Mouse (Mus musculus) ovary, postnatal 14 days (tissue): ENCODE measurements around the gene Tmem37.
A peak's percentile ranks its signal among the peaks of the same experiment; 100 is the strongest.

Experiments used
- DNase-seq: peaks from one replicate; pipeline ENCODE4 v3.0.0; 2022; ENCODE audit warnings: low spot score

Tmem37 gene

GRCm38 (mm10) chr1:120057674-120058430, 16.0 kb downstream of the Tmem37 start:
- no peak for DNase-seq

- no peak for DNase-seq
Observed at GRCm38 (mm10) chr1:120057044-120057443, 16.8 kb downstream of the Tmem37 start.

DNA sequence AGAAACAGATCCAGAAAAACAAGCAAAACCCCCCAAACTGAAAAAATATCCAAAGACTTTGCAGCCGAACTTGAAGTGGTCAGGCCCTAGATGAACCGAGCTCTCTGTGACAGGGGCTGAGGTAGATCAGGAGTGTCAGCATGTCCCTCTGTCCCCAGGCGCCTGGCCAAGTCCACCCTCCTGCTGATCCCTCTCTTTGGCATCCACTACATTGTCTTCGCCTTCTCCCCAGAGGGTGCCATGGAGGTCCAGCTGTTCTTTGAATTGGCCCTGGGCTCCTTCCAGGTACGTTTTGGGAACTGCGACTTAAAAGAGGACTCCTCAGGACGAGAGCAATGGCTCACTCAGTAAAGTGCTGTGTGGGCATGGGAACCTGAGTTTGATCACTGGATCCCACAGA, 17.6 kb downstream of the Tmem37 start:
- DNase-seq, result no peak

DNA sequence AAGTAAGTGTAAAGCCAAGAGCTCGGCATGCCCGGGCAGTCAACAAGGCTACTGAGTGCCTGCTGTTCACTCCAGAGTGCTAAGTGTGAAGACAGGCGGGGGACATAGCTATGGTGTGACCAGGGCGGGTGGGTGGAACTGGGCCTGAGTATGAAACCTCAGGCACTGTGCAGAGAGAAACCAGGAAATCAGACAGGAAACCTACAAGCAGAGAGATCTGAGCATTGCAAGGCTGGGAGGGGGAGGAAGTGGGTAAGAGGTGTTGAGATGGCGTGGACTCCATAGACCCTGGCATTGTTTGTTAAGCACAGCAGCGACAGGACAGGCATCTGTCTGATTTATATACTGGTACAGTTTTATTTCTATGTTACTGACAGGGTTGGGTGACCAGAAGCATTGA, 18.4 kb downstream of the Tmem37 start:
- DNase-seq, result no peak

- no peak for DNase-seq
Observed at GRCm38 (mm10) chr1:120054997-120055396, 18.9 kb downstream of the Tmem37 start.

DNA sequence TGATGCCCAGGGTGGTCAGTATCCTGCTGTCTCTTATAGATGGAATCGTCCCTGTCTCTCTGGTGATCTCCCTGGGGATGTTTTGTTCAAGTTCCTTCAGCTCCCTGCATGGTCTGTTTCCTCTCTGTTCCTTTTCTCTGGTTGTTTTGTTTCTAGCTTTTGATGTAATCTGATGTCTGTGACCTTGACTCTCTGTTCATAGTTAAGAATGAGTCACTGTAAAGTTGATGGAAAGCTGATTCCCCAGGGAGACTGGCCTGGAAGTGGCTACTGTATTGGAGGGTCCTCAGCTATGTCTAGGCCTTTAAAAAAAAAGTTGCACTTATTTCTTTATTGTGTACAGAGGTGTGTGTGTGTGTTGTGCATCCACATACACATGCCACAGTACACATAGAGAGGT, 22.8 kb downstream of the Tmem37 start:
- DNase-seq, result no peak

- no peak for DNase-seq
Observed at GRCm38 (mm10) chr1:120047325-120047724, 26.5 kb downstream of the Tmem37 start.

DNA sequence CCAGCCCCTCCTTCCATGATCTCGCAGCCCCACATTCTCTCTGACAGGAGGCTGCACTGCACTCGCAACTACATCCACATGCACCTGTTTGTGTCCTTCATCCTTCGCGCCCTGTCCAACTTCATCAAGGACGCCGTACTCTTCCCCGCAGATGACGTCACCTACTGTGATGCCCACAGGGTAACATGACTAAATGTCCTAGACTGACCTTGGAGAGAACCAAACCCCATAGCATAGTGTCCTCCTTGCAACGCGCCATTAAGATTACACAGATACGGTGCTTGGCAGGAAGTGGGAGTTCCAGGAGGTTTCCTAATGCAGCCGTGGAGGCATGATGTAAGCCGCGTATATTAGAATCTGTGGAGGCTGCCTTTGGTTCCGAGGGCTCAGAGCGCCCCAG, 29.3 kb downstream of the Tmem37 start:
- no peak for DNase-seq

GRCm38 (mm10) chr1:120042421-120042820, 31.5 kb downstream of the Tmem37 start:
- no peak for DNase-seq

- DNase-seq, result no peak
Observed at GRCm38 (mm10) chr1:120038594-120038993, 35.3 kb downstream of the Tmem37 start.

DNA sequence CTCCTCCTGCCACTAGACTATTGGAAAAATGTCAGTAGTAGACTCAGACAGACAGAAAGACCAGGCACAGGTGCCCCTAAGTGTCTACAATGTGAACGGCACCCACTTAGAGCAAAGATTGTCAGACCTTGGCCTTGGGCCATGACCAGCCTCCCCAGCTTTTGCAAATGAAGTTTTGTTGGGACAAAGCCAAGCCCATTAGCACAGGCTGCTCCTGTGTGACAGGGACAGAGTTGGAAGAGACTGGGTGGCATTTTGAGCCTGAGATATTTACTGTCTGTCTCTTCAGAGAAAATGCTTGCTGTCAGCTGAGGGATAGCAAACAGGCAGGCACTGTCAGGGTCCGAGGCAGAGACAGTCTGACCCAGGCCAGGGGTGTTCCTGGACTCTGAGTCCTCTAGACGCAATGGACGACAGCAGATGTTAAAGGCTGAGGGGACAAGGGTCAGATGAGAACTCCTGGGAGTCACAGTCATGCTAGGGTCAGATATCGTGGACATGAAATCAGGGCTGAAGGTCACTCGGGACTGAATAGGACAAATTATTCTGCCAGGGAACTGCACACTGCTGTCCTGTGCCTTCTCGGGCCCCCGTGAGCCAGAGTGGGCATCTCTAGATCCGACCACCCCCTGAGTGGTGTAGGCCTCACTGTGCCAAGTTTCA, 36.7 kb downstream of the Tmem37 start:
- DNase-seq, result no peak

GRCm38 (mm10) chr1:120035456-120036034, 38.3 kb downstream of the Tmem37 start:
- no peak for DNase-seq

GRCm38 (mm10) chr1:120034793-120035192, 39.1 kb downstream of the Tmem37 start:
- DNase-seq, result no peak

- no peak for DNase-seq
Observed at GRCm38 (mm10) chr1:120033469-120033854, 40.4 kb downstream of the Tmem37 start.

DNA sequence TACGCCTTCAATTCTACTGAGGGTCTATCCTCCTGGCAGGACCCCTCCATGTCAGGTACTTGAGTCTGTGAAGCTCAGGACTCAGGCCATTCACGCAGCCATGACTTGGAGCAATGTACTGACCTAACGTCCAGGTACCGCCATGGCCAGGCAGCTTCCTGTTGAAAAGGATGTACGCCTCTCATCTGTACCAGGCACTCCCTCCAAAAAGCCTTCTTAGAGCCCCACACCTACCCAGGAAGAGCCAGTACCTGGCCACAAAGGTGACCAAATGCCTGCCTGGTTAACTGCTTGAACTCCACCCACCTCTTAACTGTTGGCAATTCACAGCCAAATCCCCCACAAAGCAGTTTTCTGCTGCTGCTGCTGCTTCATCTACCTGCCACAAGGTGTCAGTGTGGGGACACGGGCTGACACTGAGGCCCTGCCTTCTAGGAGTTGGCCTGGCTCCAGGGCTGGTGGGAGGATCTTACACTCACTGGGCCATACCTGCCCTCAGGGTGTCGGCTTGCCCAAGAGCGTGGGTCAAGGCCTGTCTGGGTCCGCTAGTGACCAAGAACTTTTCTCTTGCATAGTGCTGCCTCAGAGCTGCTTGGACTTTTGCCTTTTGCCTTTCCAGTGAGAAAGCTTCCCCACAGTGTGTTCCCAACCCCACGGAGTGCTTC, 40.9 kb downstream of the Tmem37 start:
- peak; percentile 76 for DNase-seq

DNA sequence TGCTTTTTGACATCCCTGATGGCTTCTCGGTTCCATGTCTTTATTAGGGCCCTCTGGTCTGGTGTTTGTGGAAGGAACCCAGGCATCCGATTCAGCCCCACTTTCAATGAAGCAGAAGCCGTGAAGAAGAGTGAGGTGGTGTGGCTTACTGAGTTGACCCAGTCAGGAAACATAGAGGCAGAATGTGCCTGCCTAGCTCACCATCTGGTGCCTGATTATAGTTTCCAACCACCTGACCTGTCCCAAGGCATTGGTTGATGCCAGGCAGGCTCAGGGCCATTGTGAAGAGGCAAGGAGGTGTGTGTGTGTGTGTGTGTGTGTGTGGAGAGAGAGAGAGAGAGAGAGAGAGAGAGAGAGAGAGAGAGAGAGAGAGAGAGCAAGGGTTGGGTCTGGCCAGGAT, 43.4 kb downstream of the Tmem37 start:
- no peak for DNase-seq

GRCm38 (mm10) chr1:120027693-120028092, 46.2 kb downstream of the Tmem37 start:
- DNase-seq, result no peak

- DNase-seq, result no peak
Observed at GRCm38 (mm10) chr1:120025050-120025439, 48.8 kb downstream of the Tmem37 start.

GRCm38 (mm10) chr1:120024331-120025049, 49.4 kb downstream of the Tmem37 start:
- no peak for DNase-seq

- DNase-seq, result no peak
Observed at GRCm38 (mm10) chr1:120021951-120022350, 51.9 kb downstream of the Tmem37 start.

GRCm38 (mm10) chr1:120020322-120020897, 53.5 kb downstream of the Tmem37 start:
- DNase-seq, result no peak

GRCm38 (mm10) chr1:120019428-120019827, 54.4 kb downstream of the Tmem37 start:
- DNase-seq, result no peak
